Mouse (Mus musculus) lung, postnatal 0 days (tissue): Measurements from ENCODE around the gene Abcc9. TPM values are rescaled to one million over a fixed set of nuclear protein-coding genes. Genes with fewer than 3 reads are reported as not detected.

Experiments
- ATAC-seq: fragments of 200-750 bp; cut with Nextera tagmentation; 2 replicates; pipeline ENCODE4 v1.8.0; 2017; ENCODE audit warnings: moderate library complexity
- DNase-seq: peaks from one replicate; pipeline ENCODE4 v3.0.0-alpha.2; 2016; ENCODE audit warnings: low spot score
- H3K27ac ChIP-seq: fragments of 300-500 bp; sonication (generic); 2 replicates; pipeline ENCODE4 v1.5.1; 2014; ENCODE audit warnings: antibody characterized with exemption, mild to moderate bottlenecking, low read length, mixed read lengths
- H3K27me3 ChIP-seq: fragments of 300-500 bp; sonication (generic); replicated peaks from 2 replicates; pipeline ENCODE4 v1.6.1; 2014; ENCODE audit warnings: low read length, mixed read lengths; ENCODE audit not compliant: insufficient read depth
- H3K36me3 ChIP-seq: fragments of 300-500 bp; sonication (generic); 2 replicates; pipeline ENCODE4 v1.6.1; 2014; ENCODE audit warnings: low read length, mixed read lengths; ENCODE audit not compliant: insufficient read depth
- H3K4me1 ChIP-seq: fragments of 300-500 bp; sonication (generic); 2 replicates; pipeline ENCODE4 v1.6.1; 2014; ENCODE audit warnings: antibody characterized with exemption, low read depth, low read length, mixed read lengths; ENCODE audit not compliant: insufficient read depth
- H3K4me2 ChIP-seq: fragments of 300-500 bp; sonication (generic); replicated peaks from 2 replicates; pipeline ENCODE4 v1.6.1; 2014; ENCODE audit warnings: low read depth, mild to moderate bottlenecking, low read length, moderate library complexity, mixed read lengths
- H3K4me3 ChIP-seq: fragments of 300-500 bp; sonication (generic); 2 replicates; pipeline ENCODE4 v1.5.1; 2014; ENCODE audit warnings: low read depth, low read length
- H3K9ac ChIP-seq: fragments of 300-500 bp; sonication (generic); replicated peaks from 2 replicates; pipeline ENCODE4 v1.6.1; 2014; ENCODE audit warnings: low read depth, mild to moderate bottlenecking
- H3K9me3 ChIP-seq: fragments of 300-500 bp; sonication (generic); 2 replicates; pipeline ENCODE4 v1.6.1; 2016; ENCODE audit warnings: low read length, mixed read lengths
- CTCF ChIP-seq: IDR thresholded peaks from 2 replicates; pipeline ENCODE4 v1.5.1; 2016; ENCODE audit warnings: antibody characterized with exemption, mild to moderate bottlenecking
- EP300 ChIP-seq: IDR thresholded peaks from 2 replicates; pipeline ENCODE4 v1.6.1; 2016; ENCODE audit warnings: antibody characterized with exemption, mild to moderate bottlenecking, control low read depth
- WGBS: fragments of 180-500 bp; shearing (Covaris S2); extraction: QIAGEN DNeasy Blood & Tissue Kit; methylation state at CpG from one replicate; pipeline ENCODE4 v1.1.7; 2014; 5-methylcytosine and 5-hydroxymethylcytosine counted together
- polyA plus RNA-seq: library from polyadenylated mRNA; unstranded; fragments of >200 nt; fragmentation: Nextera tagmentation; extraction: Ambion mirVana; gene quantifications from 2 replicates; pipeline ENCODE4 v1.2.1, GENCODE M21; 2015

Gene Abcc9
- polyA plus RNA-seq, 1 experiment from 2014 or later: 2.4 TPM

DNA sequence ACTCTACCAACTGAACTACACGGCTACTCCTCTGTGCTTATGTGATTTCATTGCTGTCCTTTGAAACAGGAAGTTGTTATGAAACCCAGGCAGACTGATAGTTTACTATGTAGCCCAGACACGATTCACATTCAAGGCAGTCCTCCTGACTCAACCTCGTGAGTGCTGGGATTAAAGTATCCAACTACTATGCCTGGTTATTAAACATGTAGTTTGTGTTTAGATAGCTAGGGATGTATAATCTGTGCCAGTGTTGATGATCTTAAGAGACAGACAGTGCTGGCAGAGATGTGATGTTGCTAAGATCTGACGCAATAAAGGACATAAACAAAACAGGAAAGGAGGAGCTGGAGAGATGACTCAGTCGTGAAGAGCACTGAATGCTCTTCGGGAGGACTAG is 129.2 kb downstream of the Abcc9 start:
- no peaks in the 10 kb centered on the region for H3K9me3 ChIP-seq
- 30% methylated on average over 6 of the region's 6 CpGs for WGBS
- H3K36me3 ChIP-seq: no peaks in the 10 kb centered on the region
- H3K4me2 ChIP-seq: no peak overlapping the region
- peaks cover 3% of the 10 kb centered on the region; the same call in 1 of the 2 replicates for H3K4me1 ChIP-seq
- H3K4me3 ChIP-seq: no peak overlapping the region
- H3K27me3 ChIP-seq: peaks cover 24% of the 10 kb centered on the region
- ATAC-seq: peak; percentile 42
- peak; percentile 75 for DNase-seq
- no peak overlapping the region for H3K9ac ChIP-seq
- H3K27ac ChIP-seq: no peak overlapping the region
- TF ChIP-seq CTCF (no peak), EP300 (peak; percentile 55; the same call in 1 of the 2 replicates)

DNA sequence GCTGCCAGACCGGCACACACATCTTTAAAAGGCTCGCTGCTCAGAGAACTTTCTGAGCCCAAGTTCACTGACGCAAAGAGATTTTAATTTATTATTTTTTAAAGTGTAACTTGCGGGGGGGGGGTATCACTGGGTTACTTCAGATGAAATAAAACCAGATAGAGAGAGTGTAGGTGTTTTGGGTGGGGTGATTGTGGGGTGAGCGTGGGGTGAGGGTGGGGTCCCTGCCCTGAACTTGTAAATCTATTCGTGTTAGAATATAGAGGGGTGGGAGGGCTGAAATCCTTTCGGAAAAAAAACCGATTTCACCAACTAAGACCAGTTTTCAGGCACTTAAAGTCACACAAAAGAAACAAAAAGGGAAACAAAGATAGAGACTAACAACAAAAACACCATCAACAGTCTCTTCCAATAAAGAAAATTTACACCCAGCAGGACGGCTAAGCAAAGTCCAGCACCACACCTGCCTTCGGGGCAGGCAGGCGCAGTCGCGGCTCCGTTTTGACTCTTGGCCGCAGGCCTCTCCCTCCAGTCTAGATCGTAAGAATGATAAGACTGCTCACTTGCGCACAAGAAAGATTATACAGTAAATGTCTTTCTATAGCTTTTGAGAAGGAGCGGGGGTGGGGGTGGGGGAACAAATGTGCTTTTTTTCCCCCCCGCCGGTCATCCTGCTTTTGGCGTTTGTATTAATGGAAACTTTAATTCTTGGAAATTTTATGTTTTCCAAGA is 130.3 kb downstream of the Abcc9 start:
- Histone ChIP-seq H3K9ac (0 out of 2 replicates have a peak overlapping the region, but pooled peaks have one; percentile 8), H3K36me3 (no peaks in the 10 kb centered on the region), H3K4me3 (peak overlapping the region; percentile 40), H3K4me2 (peak overlapping the region; percentile 74), H3K9me3 (no peaks in the 10 kb centered on the region), H3K27ac (peak overlapping the region; percentile 71), H3K4me1 (peaks cover 3% of the 10 kb centered on the region; the same call in 1 of the 2 replicates), H3K27me3 (peaks cover 24% of the 10 kb centered on the region)
- TF ChIP-seq EP300: no peak
- no peak for TF ChIP-seq CTCF
- peak; percentile 46 for DNase-seq
- peak; percentile 7; the same call in 1 of the 2 replicates for ATAC-seq
- WGBS: 3% methylated on average over 21 of the region's 21 CpGs

DNA sequence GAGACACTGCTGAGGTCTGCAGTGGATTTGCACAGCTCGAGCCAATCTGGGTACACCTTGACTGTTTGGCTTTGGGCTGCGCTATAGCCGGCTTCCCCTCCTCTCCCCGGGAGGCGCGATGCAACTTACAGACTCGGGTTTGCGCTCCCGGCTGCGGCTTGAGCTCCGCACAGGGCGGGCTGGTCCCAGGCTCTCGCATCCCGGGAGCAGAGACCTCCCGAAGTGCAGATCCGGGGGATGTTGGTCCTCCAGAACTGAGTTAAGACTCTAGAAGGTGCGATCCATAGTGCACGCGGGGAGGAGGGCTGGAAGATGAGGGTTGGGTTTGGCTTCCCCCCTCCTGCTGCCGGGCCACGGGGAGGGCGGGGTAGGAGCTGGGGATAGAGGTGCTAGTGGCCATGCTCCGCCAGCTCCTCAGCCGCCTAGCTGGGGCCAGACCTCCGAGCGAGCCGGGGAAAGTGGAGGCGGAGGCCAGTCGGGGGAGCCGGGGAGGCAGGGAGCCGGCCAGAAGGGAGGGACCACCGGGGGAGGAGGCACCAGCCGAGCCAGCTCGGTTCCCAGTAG is 131.0 kb downstream of the Abcc9 start, which contains the start of gene Kcnj8:
Gene Kcnj8, minus strand, starts transcription at position 560 of the 564 bp plus-strand sequence.
- Histone ChIP-seq H3K4me2 (peak within 1 kb of the TSS; percentile 74), H3K9me3 (no peaks in the 10 kb centered on the region), H3K36me3 (no peaks in the 10 kb centered on the region), H3K9ac (peak within 1 kb of the TSS; percentile 39), H3K4me1 (peaks cover 3% of the 10 kb centered on the region; the same call in 1 of the 2 replicates), H3K4me3 (peak within 1 kb of the TSS; percentile 40), H3K27me3 (peaks cover 24% of the 10 kb centered on the region), H3K27ac (peak within 1 kb of the TSS; percentile 71)
- TF ChIP-seq CTCF (peak; percentile 5; the same call in 1 of the 2 replicates), EP300 (no peak)
- ATAC-seq: peak; percentile 86
- DNase-seq: peak; percentile 74
- 2% methylated on average over 34 of the region's 34 CpGs for WGBS

DNA sequence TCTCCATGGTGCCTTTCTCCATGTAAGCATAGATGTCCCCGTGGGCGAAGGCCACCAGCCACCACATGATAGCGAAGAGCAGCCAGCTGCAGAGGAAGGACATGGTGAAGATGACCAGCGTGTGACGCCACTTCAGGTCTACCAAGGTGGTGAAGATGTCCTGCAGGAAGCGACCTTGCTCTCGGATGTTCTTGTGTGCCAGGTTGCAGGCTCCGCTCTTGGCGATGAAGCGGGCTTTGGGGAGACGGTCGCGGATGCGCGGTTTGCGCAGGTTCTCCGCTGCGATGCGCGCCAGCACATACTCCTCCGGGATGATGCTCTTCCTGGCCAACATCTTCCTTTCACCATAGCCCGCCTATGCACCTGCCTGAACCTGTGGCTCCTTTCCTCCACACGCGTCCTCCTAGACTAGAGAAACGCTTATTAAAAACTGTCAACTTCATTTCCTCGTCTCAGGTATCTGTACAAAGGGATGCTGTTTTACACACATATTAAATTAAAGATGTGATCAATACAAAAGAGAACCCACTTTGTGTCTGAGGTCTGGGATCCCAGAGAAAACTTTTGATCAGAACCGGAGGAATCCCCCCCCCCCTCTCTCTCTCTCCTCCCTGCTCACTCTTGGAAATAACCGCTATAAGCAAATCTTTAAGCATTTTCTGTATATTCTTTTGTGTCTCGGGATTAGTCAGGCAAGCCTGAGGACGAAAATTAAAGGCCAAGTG is 131.9 kb downstream of the Abcc9 start:
- DNase-seq (no peak), ATAC-seq (no peak)
- Histone ChIP-seq H3K27ac (no peak overlapping the region), H3K4me2 (peak overlapping the region; percentile 74), H3K9me3 (no peaks in the 10 kb centered on the region), H3K9ac (no peak overlapping the region), H3K4me3 (peak overlapping the region; percentile 40), H3K4me1 (peaks cover 3% of the 10 kb centered on the region; the same call in 1 of the 2 replicates), H3K27me3 (peaks cover 24% of the 10 kb centered on the region), H3K36me3 (no peaks in the 10 kb centered on the region)
- no peak for TF ChIP-seq CTCF
- TF ChIP-seq EP300: no peak
- WGBS: 13% methylated on average over 30 of the region's 30 CpGs

DNA sequence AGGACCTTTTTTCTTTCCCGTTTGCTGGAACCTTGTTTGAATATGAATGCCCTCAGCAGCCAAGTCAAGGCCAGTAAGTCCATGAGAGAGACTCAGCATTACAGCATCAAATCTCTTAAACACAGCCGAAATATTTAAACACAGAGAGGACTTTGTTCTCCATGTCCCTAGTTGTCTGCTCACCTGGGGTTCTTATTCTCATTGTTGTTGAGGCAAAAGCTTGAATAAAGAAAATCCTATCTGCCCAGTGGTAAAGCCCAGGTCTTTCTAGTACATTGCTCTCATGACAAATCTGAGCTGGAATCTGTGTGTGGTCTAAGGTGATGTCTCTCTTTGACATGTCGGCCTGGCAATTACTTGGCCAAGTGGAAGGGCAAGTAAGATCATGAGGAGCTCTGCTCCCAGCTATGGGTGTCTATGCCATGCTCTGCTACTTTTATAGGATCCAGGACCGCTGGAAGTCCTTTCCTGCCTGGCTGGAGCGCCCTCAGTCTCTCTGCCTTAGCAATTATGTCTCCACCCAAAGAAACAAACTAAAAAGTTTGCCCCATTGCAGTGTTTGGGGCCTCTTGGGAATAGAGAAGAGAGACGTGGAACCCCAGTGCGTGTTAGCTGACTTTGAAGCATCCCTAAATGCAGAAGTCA is 133.3 kb downstream of the Abcc9 start:
- H3K9me3 ChIP-seq: no peaks in the 10 kb centered on the region
- 57% methylated on average over 7 of the region's 7 CpGs for WGBS
- no peak overlapping the region for H3K27ac ChIP-seq
- H3K4me1 ChIP-seq: peaks cover 3% of the 10 kb centered on the region; the same call in 1 of the 2 replicates
- no peaks in the 10 kb centered on the region for H3K36me3 ChIP-seq
- H3K27me3 ChIP-seq: peaks cover 24% of the 10 kb centered on the region
- DNase-seq: no peak
- H3K9ac ChIP-seq: no peak overlapping the region
- no peak for ATAC-seq
- no peak overlapping the region for H3K4me3 ChIP-seq
- TF ChIP-seq CTCF: no peak
- TF ChIP-seq EP300: no peak
- H3K4me2 ChIP-seq: no peak overlapping the region; the same call in 1 of the 2 replicates
